Mouse (Mus musculus) lung, embryonic 16.5 days (tissue): ENCODE data around the gene Slit3. TPM values are rescaled to one million over a fixed set of nuclear protein-coding genes. Genes with fewer than 3 reads are reported as not detected.

Experiments
- ATAC-seq: fragments of 200-750 bp; cut with Nextera tagmentation; 2 replicates; pipeline ENCODE4 v1.8.0; 2017; ENCODE audit warnings: low read depth, mild to moderate bottlenecking, moderate library complexity
- H3K27ac ChIP-seq: fragments of 300-500 bp; sonication (generic); 2 replicates; pipeline ENCODE4 v1.5.1; 2014; ENCODE audit warnings: mild to moderate bottlenecking, control low read depth, low read length
- H3K27me3 ChIP-seq: fragments of 300-500 bp; sonication (generic); 2 replicates; pipeline ENCODE4 v1.6.1; 2014; ENCODE audit warnings: low read depth, low read length, mixed read lengths; ENCODE audit not compliant: control insufficient read depth, insufficient read depth
- H3K36me3 ChIP-seq: fragments of 300-500 bp; sonication (generic); 2 replicates; pipeline ENCODE4 v1.6.1; 2014; ENCODE audit warnings: low read length; ENCODE audit not compliant: control insufficient read depth, insufficient read depth
- H3K4me1 ChIP-seq: fragments of 300-500 bp; sonication (generic); replicated peaks from 2 replicates; pipeline ENCODE4 v1.6.1; 2014; ENCODE audit warnings: low read length, mixed read lengths; ENCODE audit not compliant: control insufficient read depth, insufficient read depth
- H3K4me2 ChIP-seq: fragments of 300-500 bp; sonication (generic); 2 replicates; pipeline ENCODE4 v1.6.1; 2014; ENCODE audit warnings: low read depth, low read length, control low read depth
- H3K4me3 ChIP-seq: fragments of 300-500 bp; sonication (generic); 2 replicates; pipeline ENCODE4 v1.5.1; 2014; ENCODE audit warnings: mild to moderate bottlenecking, low read length, control low read depth
- H3K9ac ChIP-seq: fragments of 300-500 bp; sonication (generic); 2 replicates; pipeline ENCODE4 v1.6.1; 2014; ENCODE audit warnings: low read length, control low read depth
- H3K9me3 ChIP-seq: fragments of 300-500 bp; sonication (generic); 2 replicates; pipeline ENCODE4 v1.6.1; 2016; ENCODE audit warnings: low read length; ENCODE audit not compliant: control insufficient read depth
- WGBS: fragments of 180-500 bp; shearing (Covaris S2); extraction: QIAGEN DNeasy Blood & Tissue Kit; methylation state at CpG from one replicate; pipeline ENCODE4 v1.1.7; 2014; 5-methylcytosine and 5-hydroxymethylcytosine counted together
- polyA plus RNA-seq: library from polyadenylated mRNA; unstranded; fragments of >200 nt; fragmentation: Nextera tagmentation; extraction: Ambion mirVana; gene quantifications from 2 replicates; pipeline ENCODE4 v1.2.1, GENCODE M21; 2015

Gene Slit3
- polyA plus RNA-seq, 1 experiment from 2014 or later: 9.1 TPM

DNA sequence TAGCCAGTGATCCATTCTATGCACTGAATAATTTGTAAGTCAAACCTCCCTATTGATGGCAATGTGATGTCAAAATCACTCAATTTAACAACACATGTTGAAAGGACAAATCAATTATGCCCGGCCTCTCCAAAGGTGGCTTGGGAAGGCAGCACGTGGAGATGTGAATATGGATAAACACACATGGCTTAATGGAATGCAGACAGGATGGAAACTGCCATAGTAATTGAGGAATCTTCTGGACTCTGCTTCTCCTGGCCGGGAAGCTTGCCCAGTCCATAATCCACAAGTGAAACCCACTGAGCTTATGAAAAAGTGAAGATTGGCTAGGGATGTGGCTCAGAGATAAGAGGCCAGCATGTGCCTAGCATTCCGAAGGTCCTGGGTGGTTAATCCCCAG lies 227.1 kb downstream of the Slit3 start:
- no peak for ATAC-seq
- no peaks in the 10 kb centered on the region for H3K36me3 ChIP-seq
- WGBS: 36% methylated on average over 4 of the region's 4 CpGs
- no peak overlapping the region for H3K4me3 ChIP-seq
- H3K4me2 ChIP-seq: no peak overlapping the region
- no peaks in the 10 kb centered on the region for H3K4me1 ChIP-seq
- H3K27me3 ChIP-seq: no peaks in the 10 kb centered on the region
- no peak overlapping the region for H3K27ac ChIP-seq
- no peak overlapping the region for H3K9ac ChIP-seq
- H3K9me3 ChIP-seq: no peaks in the 10 kb centered on the region

DNA sequence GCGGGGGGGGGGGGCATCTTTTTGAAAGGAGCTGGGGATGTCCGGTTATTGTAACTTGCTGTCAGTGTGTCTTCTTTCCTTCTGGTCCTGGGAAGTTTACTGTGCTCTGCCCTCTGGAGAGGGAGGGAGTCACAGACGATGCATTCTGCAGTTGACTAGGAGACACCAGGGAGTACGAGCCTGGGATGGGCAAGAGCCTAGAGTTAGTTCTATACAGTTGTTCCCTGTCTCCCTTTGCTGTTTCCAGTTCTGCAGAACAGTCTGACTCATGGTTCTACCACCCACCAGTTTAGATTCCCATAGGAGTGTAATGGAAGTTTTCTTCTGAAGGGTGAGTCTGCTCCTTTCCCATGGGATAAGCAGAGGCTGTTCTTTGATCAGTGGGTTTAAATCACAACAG lies 229.9 kb downstream of the Slit3 start:
- no peak overlapping the region for H3K9ac ChIP-seq
- no peaks in the 10 kb centered on the region for H3K27me3 ChIP-seq
- WGBS: 42% methylated on average over 4 of the region's 4 CpGs
- no peaks in the 10 kb centered on the region for H3K9me3 ChIP-seq
- H3K36me3 ChIP-seq: no peaks in the 10 kb centered on the region
- no peaks in the 10 kb centered on the region for H3K4me1 ChIP-seq
- H3K4me3 ChIP-seq: no peak overlapping the region
- no peak overlapping the region for H3K27ac ChIP-seq
- no peak overlapping the region for H3K4me2 ChIP-seq
- ATAC-seq: no peak

DNA sequence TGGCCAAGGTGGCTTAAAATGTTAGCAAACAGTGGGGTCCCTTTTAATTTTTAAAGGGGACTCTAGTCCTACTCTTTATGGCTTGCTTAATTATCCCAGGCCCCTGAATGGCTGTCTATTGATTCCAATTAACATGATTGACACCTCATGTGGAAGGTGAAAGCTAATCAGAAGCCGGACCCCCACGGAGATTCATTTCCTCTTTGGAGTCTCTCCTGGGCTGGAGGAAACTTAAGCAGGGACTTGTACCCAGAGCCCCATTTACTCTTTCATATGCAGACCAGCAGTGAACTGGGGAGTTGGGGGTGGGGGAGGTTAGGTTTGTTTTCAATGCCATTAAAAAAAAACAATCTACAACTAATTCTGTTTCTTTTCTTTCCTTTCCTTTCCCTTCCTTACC lies 230.4 kb downstream of the Slit3 start:
- no peak for ATAC-seq
- 54% methylated on average over 2 of the region's 2 CpGs for WGBS
- no peak overlapping the region for H3K9ac ChIP-seq
- H3K27me3 ChIP-seq: no peaks in the 10 kb centered on the region
- no peak overlapping the region for H3K4me3 ChIP-seq
- H3K4me1 ChIP-seq: no peaks in the 10 kb centered on the region
- H3K36me3 ChIP-seq: no peaks in the 10 kb centered on the region
- H3K4me2 ChIP-seq: no peak overlapping the region
- H3K9me3 ChIP-seq: no peaks in the 10 kb centered on the region
- no peak overlapping the region for H3K27ac ChIP-seq

DNA sequence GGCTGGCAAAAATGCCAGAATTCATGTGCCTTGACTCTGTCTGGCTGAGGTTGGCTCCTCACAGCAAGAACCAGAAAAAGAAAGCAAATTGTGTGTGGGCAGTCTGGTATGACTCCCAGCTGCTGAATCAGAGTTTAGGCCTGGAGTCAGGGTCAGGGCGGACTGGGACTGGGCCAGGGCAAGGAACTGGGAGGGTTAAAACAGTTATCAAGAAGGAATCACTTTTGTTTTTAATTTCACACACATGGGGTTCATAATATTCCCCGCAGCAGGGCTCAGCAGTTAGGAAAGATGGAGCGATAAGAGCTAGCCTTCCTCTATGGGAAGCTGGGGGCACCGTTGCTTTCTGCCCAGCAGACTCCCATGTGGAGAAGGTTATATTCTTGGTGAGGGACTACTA lies 234.8 kb downstream of the Slit3 start:
- Histone ChIP-seq H3K4me3 (no peak overlapping the region), H3K27ac (no peak overlapping the region), H3K9me3 (no peaks in the 10 kb centered on the region), H3K4me1 (no peaks in the 10 kb centered on the region), H3K36me3 (no peaks in the 10 kb centered on the region), H3K4me2 (no peak overlapping the region), H3K27me3 (no peaks in the 10 kb centered on the region), H3K9ac (no peak overlapping the region)
- WGBS: 77% methylated on average over 4 of the region's 4 CpGs
- no peak for ATAC-seq

DNA sequence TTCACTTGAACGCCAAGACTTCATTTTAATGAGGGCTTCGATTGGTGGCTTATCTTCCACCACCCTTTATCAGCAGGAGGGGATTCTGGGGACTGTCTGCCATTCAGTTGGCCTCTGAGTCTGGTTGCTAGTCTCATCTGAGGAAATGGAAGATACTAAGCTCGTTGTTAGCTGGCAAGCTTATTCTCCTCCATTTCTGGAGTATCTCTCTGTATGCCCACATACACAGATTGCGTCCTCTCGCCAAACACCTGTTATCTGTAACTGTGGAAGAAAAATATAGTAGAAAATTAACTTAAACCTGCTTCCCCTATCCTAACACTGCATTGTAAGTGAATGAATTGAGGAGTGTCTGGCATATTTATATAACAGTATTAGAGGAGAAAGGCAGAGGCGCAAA lies 240.0 kb downstream of the Slit3 start:
- no peak overlapping the region for H3K4me3 ChIP-seq
- ATAC-seq: no peak
- no peaks in the 10 kb centered on the region for H3K9me3 ChIP-seq
- 0 out of 2 replicates have a peak, but pooled peaks cover 5% of the 10 kb centered on the region for H3K4me1 ChIP-seq
- H3K36me3 ChIP-seq: no peaks in the 10 kb centered on the region
- H3K27me3 ChIP-seq: peaks cover 3% of the 10 kb centered on the region; the same call in 1 of the 2 replicates
- WGBS: 77% methylated on average over 6 of the region's 6 CpGs
- no peak overlapping the region for H3K4me2 ChIP-seq
- H3K9ac ChIP-seq: no peak overlapping the region
- H3K27ac ChIP-seq: no peak overlapping the region

DNA sequence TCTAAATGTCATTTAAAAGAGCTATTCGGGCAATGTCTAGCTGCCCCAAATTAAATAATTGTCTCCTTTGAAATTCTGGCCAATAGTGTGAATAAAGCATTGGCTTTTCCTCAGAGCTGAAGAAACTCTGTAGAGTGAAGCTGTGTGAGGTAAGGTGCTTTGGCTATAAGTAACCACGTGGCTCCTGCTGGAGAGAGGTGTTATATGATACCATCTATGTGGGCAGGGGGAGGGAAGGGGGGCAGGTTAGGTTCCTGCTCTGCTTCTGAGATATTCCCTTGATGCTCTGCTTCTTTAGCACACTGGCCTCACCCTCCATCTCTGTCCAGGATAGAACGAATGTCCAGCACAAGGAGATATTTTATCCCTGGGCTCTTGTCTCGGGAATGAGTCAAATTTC lies 242.0 kb downstream of the Slit3 start:
- Histone ChIP-seq H3K9me3 (no peaks in the 10 kb centered on the region), H3K4me2 (no peak overlapping the region), H3K9ac (no peak overlapping the region), H3K4me3 (no peak overlapping the region), H3K36me3 (no peaks in the 10 kb centered on the region), H3K27ac (no peak overlapping the region), H3K27me3 (peaks cover 3% of the 10 kb centered on the region; the same call in 1 of the 2 replicates), H3K4me1 (0 out of 2 replicates have a peak, but pooled peaks cover 5% of the 10 kb centered on the region)
- ATAC-seq: no peak
- 58% methylated on average over 4 of the region's 4 CpGs for WGBS

DNA sequence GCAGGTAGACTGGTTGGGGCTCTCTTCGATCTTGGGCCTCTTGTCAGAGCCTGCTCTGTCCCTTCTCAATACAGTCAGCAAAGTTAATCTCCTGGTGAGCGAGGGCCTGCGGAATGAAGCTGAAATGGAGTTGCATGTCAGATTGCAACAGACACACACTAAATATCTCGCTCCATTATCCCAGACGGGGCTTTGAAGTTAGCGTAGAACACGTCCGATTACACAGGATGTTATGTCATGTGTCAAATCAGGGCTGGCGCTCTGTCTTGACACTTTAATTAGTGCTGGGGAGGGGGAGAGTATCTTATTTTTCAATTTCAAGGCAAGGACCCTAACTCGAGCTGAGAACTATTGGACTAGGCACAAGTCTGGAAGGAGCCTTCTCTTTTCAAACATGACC lies 243.4 kb downstream of the Slit3 start:
- WGBS: 33% methylated on average over 10 of the region's 10 CpGs
- H3K9ac ChIP-seq: no peak overlapping the region
- H3K4me3 ChIP-seq: no peak overlapping the region
- no peak overlapping the region for H3K4me2 ChIP-seq
- ATAC-seq: peak; percentile 54; the same call in 1 of the 2 replicates
- peaks cover 3% of the 10 kb centered on the region; the same call in 1 of the 2 replicates for H3K27me3 ChIP-seq
- H3K27ac ChIP-seq: no peak overlapping the region
- 0 out of 2 replicates have a peak, but pooled peaks cover 5% of the 10 kb centered on the region for H3K4me1 ChIP-seq
- no peaks in the 10 kb centered on the region for H3K9me3 ChIP-seq
- no peaks in the 10 kb centered on the region for H3K36me3 ChIP-seq

DNA sequence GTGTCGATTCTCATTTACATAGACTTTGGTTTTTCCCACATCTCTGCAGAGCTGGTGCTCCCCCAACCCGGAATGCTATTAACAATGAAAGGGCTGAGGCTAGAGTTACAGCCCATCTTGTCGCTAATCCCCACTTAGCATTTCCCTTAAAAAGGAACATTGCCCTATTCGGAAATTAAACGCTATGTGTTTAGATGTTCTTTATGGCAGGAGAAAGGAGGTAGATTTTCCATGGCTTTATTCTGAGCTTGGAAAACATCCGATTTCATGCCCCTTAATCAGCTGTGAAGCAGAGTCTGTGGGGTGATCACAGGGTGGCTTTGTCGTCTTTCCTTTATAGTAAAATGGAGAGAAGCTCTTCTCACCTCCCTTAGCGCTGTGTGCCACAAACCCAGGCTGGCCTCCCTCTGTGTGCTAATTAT lies 244.5 kb downstream of the Slit3 start:
- Histone ChIP-seq H3K36me3 (no peaks in the 10 kb centered on the region), H3K9me3 (no peaks in the 10 kb centered on the region), H3K9ac (no peak overlapping the region), H3K27ac (no peak overlapping the region), H3K27me3 (peaks cover 3% of the 10 kb centered on the region; the same call in 1 of the 2 replicates), H3K4me1 (peaks cover 10% of the 10 kb centered on the region; the same call in 1 of the 2 replicates), H3K4me3 (no peak overlapping the region), H3K4me2 (no peak overlapping the region)
- no peak for ATAC-seq
- 41% methylated on average over 8 of the region's 8 CpGs for WGBS

DNA sequence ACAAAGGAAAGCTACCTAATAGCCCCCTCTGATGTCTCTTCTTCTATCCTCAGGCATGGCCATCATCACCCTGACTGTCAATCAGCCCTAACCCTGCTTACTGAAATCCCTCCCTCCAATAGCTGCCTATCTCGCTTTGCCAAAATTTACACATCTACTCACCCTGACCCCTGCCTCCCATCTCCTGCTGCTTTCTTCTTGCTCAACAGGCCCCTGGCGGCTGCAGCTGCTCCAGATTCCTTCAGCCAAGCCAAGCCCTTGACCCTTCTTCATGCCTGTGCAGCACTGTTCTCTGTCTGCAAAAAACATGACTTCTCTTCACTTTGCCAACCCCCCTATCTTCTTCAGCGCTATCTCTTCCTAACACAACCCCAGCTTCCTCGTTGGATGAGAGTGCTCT lies 245.6 kb downstream of the Slit3 start:
- Histone ChIP-seq H3K27ac (no peak overlapping the region), H3K27me3 (peaks cover 3% of the 10 kb centered on the region; the same call in 1 of the 2 replicates), H3K9ac (no peak overlapping the region), H3K4me1 (peaks cover 10% of the 10 kb centered on the region; the same call in 1 of the 2 replicates), H3K4me3 (no peak overlapping the region), H3K9me3 (no peaks in the 10 kb centered on the region), H3K4me2 (no peak overlapping the region), H3K36me3 (no peaks in the 10 kb centered on the region)
- peak; percentile 55 for ATAC-seq
- WGBS: 71% methylated on average over 4 of the region's 4 CpGs

DNA sequence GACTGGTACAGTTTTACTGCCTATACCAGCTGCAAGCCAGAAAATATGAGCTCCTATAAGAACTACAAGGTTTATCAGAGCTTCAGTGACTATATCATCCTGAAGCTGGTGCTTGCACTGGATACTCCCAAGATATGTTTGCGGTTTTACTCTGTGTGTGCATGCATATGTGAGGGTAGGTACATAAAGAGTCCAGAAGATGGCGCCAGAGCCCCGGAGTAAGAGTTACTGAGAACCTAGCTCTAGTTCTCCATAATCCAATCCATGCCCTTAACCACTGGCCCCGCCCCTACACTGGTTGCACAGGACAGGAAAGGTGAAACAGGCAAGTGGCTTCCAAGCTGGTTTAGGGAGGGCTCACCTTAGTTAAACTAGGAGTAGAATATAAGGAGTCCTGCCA lies 246.2 kb downstream of the Slit3 start:
- no peak overlapping the region for H3K4me2 ChIP-seq
- 83% methylated on average over 4 of the region's 4 CpGs for WGBS
- no peak overlapping the region for H3K4me3 ChIP-seq
- H3K36me3 ChIP-seq: no peaks in the 10 kb centered on the region; the same call in 1 of the 2 replicates
- peaks cover 10% of the 10 kb centered on the region; the same call in 1 of the 2 replicates for H3K4me1 ChIP-seq
- peaks cover under 1% of the 10 kb centered on the region for H3K9me3 ChIP-seq
- no peak overlapping the region for H3K27ac ChIP-seq
- ATAC-seq: no peak
- no peak overlapping the region for H3K9ac ChIP-seq
- H3K27me3 ChIP-seq: peaks cover 3% of the 10 kb centered on the region; the same call in 1 of the 2 replicates
